Mouse (Mus musculus) intestine, embryonic 15.5 days (tissue): ENCODE measurements at regions not wholly inside any gene's neighbourhood (a gene's known extent, or its start where the extent isn't known, plus 50 kb on each side); places are given as distances from the start of the nearest gene placed in this dataset.

Source experiments
- ATAC-seq: fragments of 200-750 bp; cut with Nextera tagmentation; 2 replicates; pipeline ENCODE4 v1.8.0; 2017; ENCODE audit warnings: moderate TSS enrichment, moderate library complexity
- H3K27ac ChIP-seq: fragments of 300-500 bp; sonication (generic); 2 replicates; pipeline ENCODE4 v1.5.1; 2015; ENCODE audit warnings: mild to moderate bottlenecking, inconsistent platforms
- H3K27me3 ChIP-seq: fragments of 300-500 bp; sonication (generic); replicated peaks from 2 replicates; pipeline ENCODE4 v1.6.1; 2015; ENCODE audit warnings: inconsistent platforms
- H3K36me3 ChIP-seq: fragments of 300-500 bp; sonication (generic); 2 replicates; pipeline ENCODE4 v1.6.1; 2015; ENCODE audit warnings: inconsistent platforms
- H3K4me1 ChIP-seq: fragments of 300-500 bp; sonication (generic); replicated peaks from 2 replicates; pipeline ENCODE4 v1.6.1; 2015; ENCODE audit warnings: inconsistent platforms
- H3K4me2 ChIP-seq: fragments of 300-500 bp; sonication (generic); replicated peaks from 2 replicates; pipeline ENCODE4 v1.6.1; 2015; ENCODE audit warnings: mild to moderate bottlenecking, inconsistent platforms
- H3K4me3 ChIP-seq: fragments of 300-500 bp; sonication (generic); replicated peaks from 2 replicates; pipeline ENCODE4 v1.5.1; 2015; ENCODE audit warnings: inconsistent platforms
- H3K9ac ChIP-seq: fragments of 300-500 bp; sonication (generic); 2 replicates; pipeline ENCODE4 v1.6.1; 2015; ENCODE audit warnings: inconsistent platforms
- H3K9me3 ChIP-seq: fragments of 300-500 bp; sonication (generic); 2 replicates; pipeline ENCODE4 v1.6.1; 2016; ENCODE audit warnings: inconsistent platforms
- whole genome bisulfite sequencing: fragments of 180-500 bp; shearing (Covaris S2); methylation state at CpG from one replicate; pipeline ENCODE4 v1.1.7; 2015; 5-methylcytosine and 5-hydroxymethylcytosine counted together

DNA sequence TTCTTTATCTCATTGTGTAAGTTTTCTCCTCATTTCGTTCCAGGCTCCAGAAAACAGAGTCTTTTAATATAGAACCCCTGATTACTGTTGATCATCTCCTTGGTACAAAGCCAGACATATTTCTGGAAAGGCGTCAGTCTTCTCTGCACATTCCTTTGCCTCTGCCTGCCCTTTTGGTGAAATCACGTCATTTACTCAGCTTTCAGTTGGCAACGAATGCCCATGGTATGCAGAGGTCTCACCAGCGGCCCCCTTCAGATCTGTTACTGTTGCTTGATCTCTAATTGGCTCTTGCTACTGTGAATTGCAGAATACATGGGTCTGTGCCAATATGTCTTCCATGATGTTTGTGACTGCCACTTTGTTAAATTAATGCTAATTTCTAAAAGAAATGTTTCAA, 412.0 kb upstream of the Pitx2 start:
- H3K9me3 ChIP-seq = no peaks in the 10 kb centered on the region
- H3K4me1 ChIP-seq = 0 out of 2 replicates have a peak, but pooled peaks cover 3% of the 10 kb centered on the region
- no peak overlapping the region for H3K4me3 ChIP-seq
- no peaks in the 10 kb centered on the region for H3K36me3 ChIP-seq
- H3K27ac ChIP-seq = no peak overlapping the region
- no peak for ATAC-seq
- H3K4me2 ChIP-seq = no peak overlapping the region
- WGBS = 65% methylated on average over 5 of the region's 5 CpGs
- no peaks in the 10 kb centered on the region for H3K27me3 ChIP-seq
- H3K9ac ChIP-seq = no peak overlapping the region

DNA sequence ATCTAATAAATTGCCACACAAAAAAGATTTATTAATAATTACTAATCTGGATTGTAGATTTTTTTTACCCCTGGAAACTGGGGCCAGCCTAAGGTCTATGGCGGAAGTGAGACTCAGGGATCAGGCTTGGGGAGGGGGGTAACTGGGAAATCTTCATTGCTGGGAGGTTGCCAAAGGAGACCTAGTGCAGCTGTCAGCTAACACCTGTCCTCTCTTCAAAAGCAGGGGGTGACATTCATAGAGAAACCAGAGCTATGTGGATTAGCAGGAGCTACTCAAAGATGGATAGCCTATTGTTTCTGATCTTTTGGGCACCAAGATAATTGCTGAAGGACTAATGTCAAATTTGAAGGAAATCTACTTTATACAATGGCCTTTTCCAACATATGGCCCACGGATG, 403.7 kb upstream of the Pitx2 start:
- Histone ChIP-seq H3K36me3 (no peaks in the 10 kb centered on the region), H3K27ac (no peak overlapping the region), H3K9ac (no peak overlapping the region), H3K4me1 (0 out of 2 replicates have a peak, but pooled peaks cover 3% of the 10 kb centered on the region), H3K4me2 (no peak overlapping the region), H3K27me3 (no peaks in the 10 kb centered on the region), H3K9me3 (no peaks in the 10 kb centered on the region), H3K4me3 (no peak overlapping the region)
- ATAC-seq = no peak
- WGBS = 85% methylated on average over 2 of the region's 2 CpGs

DNA sequence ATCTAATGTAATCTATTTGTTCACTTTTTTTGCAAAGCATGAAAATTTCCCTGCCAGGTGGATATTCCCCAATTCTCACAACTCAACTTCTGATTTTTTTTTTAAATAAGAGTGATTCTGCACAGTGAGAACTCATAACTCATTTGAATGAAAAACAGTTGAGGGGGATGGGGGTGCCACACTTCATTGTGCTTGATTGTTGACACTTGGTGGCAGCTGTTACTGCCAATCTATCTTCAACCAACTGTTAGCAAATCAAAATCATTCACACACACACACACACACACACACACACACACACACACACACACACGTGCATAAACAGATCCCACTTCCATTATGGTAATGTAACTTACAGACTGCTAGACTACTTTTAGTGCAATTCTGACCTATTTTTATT, 401.8 kb upstream of the Pitx2 start:
- Histone ChIP-seq H3K4me2 (no peak overlapping the region), H3K27ac (no peak overlapping the region), H3K36me3 (no peaks in the 10 kb centered on the region), H3K4me1 (no peaks in the 10 kb centered on the region), H3K4me3 (no peak overlapping the region), H3K9me3 (no peaks in the 10 kb centered on the region), H3K9ac (no peak overlapping the region), H3K27me3 (no peaks in the 10 kb centered on the region)
- ATAC-seq = no peak
- 78% methylated on average over 1 of the region's 1 CpGs for WGBS

DNA sequence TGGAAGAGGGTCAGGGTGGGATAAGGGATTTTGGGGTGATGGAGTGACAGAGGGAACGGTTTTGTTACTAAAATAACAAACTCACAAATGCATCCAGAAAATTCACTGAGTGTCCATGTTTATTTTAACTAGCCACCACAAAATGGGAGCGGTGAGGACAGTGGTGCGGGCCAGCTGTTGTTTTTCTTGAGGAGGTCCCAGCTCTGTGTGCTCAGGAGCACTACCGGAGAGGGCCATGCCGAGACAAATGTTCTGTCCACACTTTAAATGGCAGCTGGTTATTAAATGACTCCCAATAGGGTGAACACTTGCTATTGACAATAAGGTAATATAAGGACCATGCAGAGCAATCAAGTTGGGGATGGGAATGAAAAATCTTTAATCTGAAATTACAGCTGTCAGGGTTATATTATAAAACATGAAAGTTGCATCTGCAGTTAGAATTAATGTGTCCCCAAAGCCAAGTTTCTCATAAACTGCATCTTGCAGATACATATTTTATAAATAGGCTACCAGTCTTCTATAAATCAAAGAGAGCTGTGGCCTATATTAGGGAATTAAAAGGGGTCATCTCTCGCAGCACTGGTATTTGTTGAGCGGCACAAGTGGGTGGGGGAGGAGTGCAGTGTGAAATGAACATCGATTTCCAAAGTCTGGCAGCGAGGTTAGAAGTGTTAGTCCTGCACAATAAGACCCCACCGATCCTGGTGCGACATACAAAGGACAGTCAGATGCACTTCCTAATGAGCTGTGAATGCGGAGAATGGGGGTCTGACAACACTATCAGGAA, 370.1 kb upstream of the Pitx2 start:
- Histone ChIP-seq H3K4me1 (no peaks in the 10 kb centered on the region), H3K9me3 (no peaks in the 10 kb centered on the region), H3K27ac (no peak overlapping the region), H3K36me3 (no peaks in the 10 kb centered on the region), H3K27me3 (no peaks in the 10 kb centered on the region), H3K4me3 (no peak overlapping the region), H3K9ac (no peak overlapping the region), H3K4me2 (no peak overlapping the region)
- 51% methylated on average over 12 of the region's 12 CpGs for WGBS
- no peak for ATAC-seq

- no peak for ATAC-seq
- Histone ChIP-seq H3K27me3 (no peaks in the 10 kb centered on the region), H3K36me3 (no peaks in the 10 kb centered on the region), H3K4me1 (no peaks in the 10 kb centered on the region), H3K4me3 (no peak overlapping the region), H3K9ac (no peak overlapping the region), H3K9me3 (no peaks in the 10 kb centered on the region), H3K4me2 (no peak overlapping the region), H3K27ac (no peak overlapping the region)
- WGBS = 80% methylated on average over 6 of the region's 6 CpGs
These were observed 349.2 kb upstream of the Pitx2 start for GRCm38 (mm10) chr3:128850327-128850977.

- 74% methylated on average over 5 of the region's 5 CpGs for WGBS
- H3K9me3 ChIP-seq = no peaks in the 10 kb centered on the region
- no peak overlapping the region for H3K4me3 ChIP-seq
- no peak overlapping the region for H3K9ac ChIP-seq
- ATAC-seq = no peak
- H3K4me2 ChIP-seq = no peak overlapping the region
- H3K4me1 ChIP-seq = no peaks in the 10 kb centered on the region
- no peak overlapping the region for H3K27ac ChIP-seq
- no peaks in the 10 kb centered on the region for H3K27me3 ChIP-seq
- H3K36me3 ChIP-seq = no peaks in the 10 kb centered on the region
These were observed 343.2 kb upstream of the Pitx2 start for GRCm38 (mm10) chr3:128856515-128856914.

- no peak for ATAC-seq
- Histone ChIP-seq H3K4me3 (no peak overlapping the region), H3K27ac (no peak overlapping the region), H3K9me3 (no peaks in the 10 kb centered on the region), H3K9ac (no peak overlapping the region), H3K27me3 (no peaks in the 10 kb centered on the region), H3K36me3 (no peaks in the 10 kb centered on the region), H3K4me2 (no peak overlapping the region), H3K4me1 (no peaks in the 10 kb centered on the region)
- 43% methylated on average over 10 of the region's 10 CpGs for WGBS
These were observed 317.8 kb upstream of the Pitx2 start for GRCm38 (mm10) chr3:128881685-128882444.

GRCm38 (mm10) chr3:128883636-128884195, 316.0 kb upstream of the Pitx2 start:
- H3K9ac ChIP-seq = no peak overlapping the region
- ATAC-seq = no peak
- 67% methylated on average over 7 of the region's 7 CpGs for WGBS
- no peak overlapping the region for H3K27ac ChIP-seq
- no peaks in the 10 kb centered on the region for H3K36me3 ChIP-seq
- H3K9me3 ChIP-seq = no peaks in the 10 kb centered on the region
- H3K4me3 ChIP-seq = no peak overlapping the region
- H3K4me1 ChIP-seq = no peaks in the 10 kb centered on the region
- H3K27me3 ChIP-seq = no peaks in the 10 kb centered on the region
- H3K4me2 ChIP-seq = no peak overlapping the region

GRCm38 (mm10) chr3:128886678-128887077, 313.0 kb upstream of the Pitx2 start:
- no peak for ATAC-seq
- no peaks in the 10 kb centered on the region for H3K36me3 ChIP-seq
- H3K27ac ChIP-seq = no peak overlapping the region
- no peak overlapping the region for H3K4me3 ChIP-seq
- H3K27me3 ChIP-seq = no peaks in the 10 kb centered on the region
- H3K9ac ChIP-seq = no peak overlapping the region
- no peak overlapping the region for H3K4me2 ChIP-seq
- no peaks in the 10 kb centered on the region for H3K9me3 ChIP-seq
- H3K4me1 ChIP-seq = no peaks in the 10 kb centered on the region
- 49% methylated on average over 9 of the region's 9 CpGs for WGBS

DNA sequence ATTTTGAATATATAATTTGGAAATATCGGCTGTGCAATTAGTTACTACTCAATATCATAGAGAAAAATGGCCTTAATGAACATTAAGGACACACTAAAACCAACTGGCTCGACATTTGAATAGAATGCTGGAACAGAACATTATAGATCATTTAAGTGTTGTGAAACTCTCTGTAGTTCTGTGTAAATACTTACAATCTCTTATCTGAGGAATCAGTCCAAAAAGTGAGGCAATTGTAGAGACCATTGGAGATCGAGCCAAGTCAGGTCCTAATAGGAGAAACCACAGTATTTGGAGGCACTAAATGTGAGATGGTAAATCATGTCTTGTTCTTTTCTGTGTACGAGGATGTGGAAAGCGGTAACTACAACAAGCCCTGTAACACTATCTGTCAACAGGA, 308.6 kb upstream of the Pitx2 start:
- Histone ChIP-seq H3K4me3 (no peak overlapping the region), H3K4me1 (no peaks in the 10 kb centered on the region), H3K9me3 (no peaks in the 10 kb centered on the region), H3K36me3 (no peaks in the 10 kb centered on the region), H3K9ac (no peak overlapping the region), H3K27ac (no peak overlapping the region), H3K4me2 (no peak overlapping the region), H3K27me3 (no peaks in the 10 kb centered on the region)
- ATAC-seq = no peak
- WGBS = 87% methylated on average over 5 of the region's 5 CpGs

- no peaks in the 10 kb centered on the region for H3K36me3 ChIP-seq
- no peak for ATAC-seq
- H3K4me3 ChIP-seq = no peak overlapping the region
- no peaks in the 10 kb centered on the region for H3K9me3 ChIP-seq
- H3K9ac ChIP-seq = no peak overlapping the region
- 92% methylated on average over 3 of the region's 3 CpGs for WGBS
- no peaks in the 10 kb centered on the region for H3K27me3 ChIP-seq
- no peak overlapping the region for H3K4me2 ChIP-seq
- H3K4me1 ChIP-seq = no peaks in the 10 kb centered on the region
- no peak overlapping the region for H3K27ac ChIP-seq
These were observed 303.1 kb upstream of the Pitx2 start for GRCm38 (mm10) chr3:128896628-128897027.

DNA sequence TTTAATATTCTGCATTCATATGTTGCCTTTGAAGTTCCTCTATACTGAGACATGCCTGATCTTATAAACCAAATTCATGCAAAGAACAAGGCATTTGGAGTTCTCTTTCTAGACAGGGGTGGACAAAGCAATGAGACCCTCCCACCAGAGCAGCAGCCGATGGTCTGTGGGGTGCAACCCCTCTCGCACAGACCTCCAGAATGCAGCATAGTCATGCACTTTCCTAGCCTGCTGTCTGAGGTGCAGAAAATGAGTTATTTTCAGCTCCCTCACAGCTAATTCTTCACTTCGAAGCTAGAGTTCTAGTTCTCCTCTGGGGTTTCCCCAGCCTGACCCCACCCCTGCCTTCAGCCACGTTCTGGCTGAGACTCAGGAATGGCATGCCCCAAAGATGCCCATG, 288.6 kb upstream of the Pitx2 start:
- Histone ChIP-seq H3K27ac (no peak overlapping the region), H3K4me2 (no peak overlapping the region), H3K9me3 (no peaks in the 10 kb centered on the region), H3K4me1 (no peaks in the 10 kb centered on the region), H3K36me3 (no peaks in the 10 kb centered on the region), H3K9ac (no peak overlapping the region), H3K27me3 (no peaks in the 10 kb centered on the region), H3K4me3 (no peak overlapping the region)
- WGBS = 40% methylated on average over 4 of the region's 4 CpGs
- 0 out of 2 replicates have a peak, but pooled peaks have one; percentile 39 for ATAC-seq
